Comparison of ENCODE assay signal across 11 mouse cellular contexts in genomic region chr10:67539401-67539730, GRCm38 (mm10). TPM values are rescaled to one million over a fixed set of nuclear protein-coding genes. Genes with fewer than 3 reads are reported as not detected.
A peak's percentile ranks its signal among the peaks of the same experiment; 100 is the strongest.
DNase-seq lines count a peak whose midpoint lies in the region; ATAC-seq and TF ChIP-seq lines count a peak whose summit lies in the region.
"Had no signal": no experiment of that assay in that cellular context is flagged by ENCODE, and none has a peak within 500 bp of the region (broad histone marks: within the 10 kb centered on the region; RNA-seq: fewer than 3 reads in every experiment).

No protein-coding gene starts in this region.

- peak overlapping the region; percentile 72 for H3K4me3 ChIP-seq in layer of hippocampus, adult 2 months
- H3K4me3 ChIP-seq in embryonic facial prominence, embryonic 15.5 days (replicated peaks), result peak overlapping the region; percentile 72
- H3K4me3 ChIP-seq in forebrain, embryonic 15.5 days, result peak overlapping the region; percentile 50; the same call in 1 of the 2 replicates
- H3K4me3 ChIP-seq in macrophage (ENCODE audit: inconsistent target), result peak overlapping the region; percentile 55; the same call in 1 of the 2 replicates
- H3K4me3 ChIP-seq: liver, embryonic 15.5 days had no signal

- peaks cover 71% of the 10 kb centered on the region for H3K27me3 ChIP-seq in embryonic facial prominence, embryonic 15.5 days
- peaks cover 80% of the 10 kb centered on the region for H3K27me3 ChIP-seq in forebrain, embryonic 15.5 days

- no peak for TF ChIP-seq CTCF in layer of hippocampus, adult 2 months (conservative IDR thresholded peaks at IDR 0.05)

- H3K36me3 ChIP-seq in embryonic facial prominence, embryonic 15.5 days, result no peaks in the 10 kb centered on the region
- no peaks in the 10 kb centered on the region; the same call in 1 of the 2 replicates for H3K36me3 ChIP-seq in forebrain, embryonic 15.5 days
- H3K36me3 ChIP-seq in macrophage (ENCODE audit: inconsistent target), result 0 out of 2 replicates have a peak, but pooled peaks cover 3% of the 10 kb centered on the region
- H3K36me3 ChIP-seq: liver, embryonic 15.5 days had no signal

- peak overlapping the region; percentile 96 for H3K4me2 ChIP-seq in embryonic facial prominence, embryonic 15.5 days (replicated peaks)
- peak overlapping the region; percentile 89 for H3K4me2 ChIP-seq in forebrain, embryonic 15.5 days (replicated peaks)

- H3K79me2 ChIP-seq in macrophage (ENCODE audit: inconsistent target), result peaks cover 4% of the 10 kb centered on the region; the same call in 1 of the 2 replicates

- no peak overlapping the region for H3K9ac ChIP-seq in embryonic facial prominence, embryonic 15.5 days
- H3K9ac ChIP-seq in forebrain, embryonic 15.5 days (replicated peaks), result no peak overlapping the region
- H3K9ac ChIP-seq: liver, embryonic 15.5 days had no signal

- H3K9me3 ChIP-seq in embryonic facial prominence, embryonic 15.5 days (replicated peaks), result no peaks in the 10 kb centered on the region
- no peaks in the 10 kb centered on the region for H3K9me3 ChIP-seq in forebrain, embryonic 15.5 days
- H3K9me3 ChIP-seq: liver, embryonic 15.5 days had no signal

- no peak for DNase-seq in layer of hippocampus, adult 2 months (ENCODE audit: low spot score in 2 of 2)
- DNase-seq in layer of hippocampus, postnatal 14 days (ENCODE audit: low spot score in 2 of 2), result no peak
- DNase-seq in adrenal gland, postnatal 25 days, result no peak
- DNase-seq in gastrocnemius, adult 8-10 months (ENCODE audit: low spot score in 2 of 2), result no peak
- DNase-seq: adrenal gland, postnatal 10 days; cerebellum, adult 9-10 months; layer of hippocampus, adult 9-11 months had no signal

- H3K4me1 ChIP-seq in embryonic facial prominence, embryonic 15.5 days, result peaks cover 36% of the 10 kb centered on the region
- peaks cover 44% of the 10 kb centered on the region for H3K4me1 ChIP-seq in forebrain, embryonic 15.5 days

- no peak for ATAC-seq in embryonic facial prominence, embryonic 15.5 days (ENCODE audit: insufficient number of reproducible peaks, low FRiP score, low TSS enrichment, low read depth)
- no peak for ATAC-seq in forebrain, embryonic 15.5 days (replicated peaks)

- no peak overlapping the region for H3K27ac ChIP-seq in layer of hippocampus, adult 2 months
- H3K27ac ChIP-seq in embryonic facial prominence, embryonic 15.5 days (replicated peaks), result no peak overlapping the region
- H3K27ac ChIP-seq in forebrain, embryonic 15.5 days (replicated peaks), result no peak overlapping the region
- no peak overlapping the region for H3K27ac ChIP-seq in macrophage
- H3K27ac ChIP-seq: liver, embryonic 15.5 days had no signal

- 41% methylated on average over 6 of the region's 6 CpGs for WGBS in embryonic facial prominence, embryonic 15.5 days
- 41% methylated on average over 6 of the region's 6 CpGs for WGBS in forebrain, embryonic 15.5 days
- 60% methylated on average over 3 of the region's 6 CpGs for WGBS in macrophage (ENCODE audit: missing documents)

RNA-seq across cellular contexts. Expression of gene Egr2, which starts 4.1 kb away (rescaled TPM):
- total RNA-seq in layer of hippocampus, adult 2 months (2021), result 1 to 10 TPM; 1.7 to 2.2 TPM
- 1 to 10 TPM; 2.0 to 2.7 TPM for total RNA-seq in layer of hippocampus, postnatal 14 days (2021)
- polyA plus RNA-seq in embryonic facial prominence, embryonic 15.5 days (2015; fragmentation: Nextera tagmentation; extraction: Ambion mirVana), result 5.0 and 5.5 TPM in 2 replicates
- 0.29 TPM in 2 replicates for polyA plus RNA-seq in forebrain, embryonic 15.5 days (2015; fragmentation: Nextera tagmentation; extraction: Ambion mirVana)
- total RNA-seq in macrophage (2018; cell fraction: chromatin; rRNA removed), result 100 to 1,000 TPM in 7 of 26 experiments, 10 to 100 TPM in 11, 1 to 10 TPM in 7, under 1 TPM in 1; 0.76 to 337 (median 29.7) TPM
- total RNA-seq in macrophage (2018; cell fraction: cytosol; rRNA removed), result 100 to 1,000 TPM in 7 of 26 experiments, 10 to 100 TPM in 14, 1 to 10 TPM in 5; 1.4 to 401 (median 24.9) TPM
- total RNA-seq in macrophage (2018; cell fraction: nucleus; rRNA removed), result 100 to 1,000 TPM in 10 of 26 experiments, 10 to 100 TPM in 12, 1 to 10 TPM in 3, under 1 TPM in 1; 0.89 to 484 (median 80.4) TPM
- polyA plus RNA-seq in macrophage (2018), result 4.5 to 19.2 TPM (median 9.6 TPM) in 3 replicates
- 0.39 and 1.5 TPM in 2 replicates for total RNA-seq in adrenal gland, postnatal 25 days (2021)
- total RNA-seq in gastrocnemius, adult 8-10 months (2022), result 1 to 10 TPM in 1 of 4 experiments, under 1 TPM in 3; 0.17 to 1.1 (median 0.59) TPM

RNA-seq across cellular contexts. Expression of gene Ado, which starts 9.4 kb away (rescaled TPM):
- 10 to 100 TPM; 32.9 to 34.1 TPM for total RNA-seq in layer of hippocampus, adult 2 months (2021)
- total RNA-seq in layer of hippocampus, postnatal 14 days (2021), result 10 to 100 TPM; 38.0 to 40.9 TPM
- polyA plus RNA-seq in embryonic facial prominence, embryonic 15.5 days (2015; fragmentation: Nextera tagmentation; extraction: Ambion mirVana), result 61.2 and 61.7 TPM in 2 replicates
- 69.4 and 73.0 TPM in 2 replicates for polyA plus RNA-seq in forebrain, embryonic 15.5 days (2015; fragmentation: Nextera tagmentation; extraction: Ambion mirVana)
- total RNA-seq in macrophage (2018; cell fraction: chromatin; rRNA removed), result 10 to 100 TPM in 12 of 26 experiments, 1 to 10 TPM in 14; 3.9 to 18.2 (median 9.0) TPM
- 10 to 100 TPM; 14.4 to 30.5 (median 20.1) TPM for total RNA-seq in macrophage (2018; cell fraction: cytosol; rRNA removed)
- total RNA-seq in macrophage (2018; cell fraction: nucleus; rRNA removed), result 10 to 100 TPM in 25 of 26 experiments, 1 to 10 TPM in 1; 7.9 to 31.1 (median 19.0) TPM
- polyA plus RNA-seq in macrophage (2018), result 12.0 to 21.8 TPM (median 16.8 TPM) in 3 replicates
- 31.5 and 31.7 TPM in 2 replicates for total RNA-seq in adrenal gland, postnatal 25 days (2021)
- 10 to 100 TPM; 24.4 to 28.3 (median 26.1) TPM for total RNA-seq in gastrocnemius, adult 8-10 months (2022)
